Mouse (Mus musculus): Measurements from ENCODE around the gene Stk16.

DNA sequence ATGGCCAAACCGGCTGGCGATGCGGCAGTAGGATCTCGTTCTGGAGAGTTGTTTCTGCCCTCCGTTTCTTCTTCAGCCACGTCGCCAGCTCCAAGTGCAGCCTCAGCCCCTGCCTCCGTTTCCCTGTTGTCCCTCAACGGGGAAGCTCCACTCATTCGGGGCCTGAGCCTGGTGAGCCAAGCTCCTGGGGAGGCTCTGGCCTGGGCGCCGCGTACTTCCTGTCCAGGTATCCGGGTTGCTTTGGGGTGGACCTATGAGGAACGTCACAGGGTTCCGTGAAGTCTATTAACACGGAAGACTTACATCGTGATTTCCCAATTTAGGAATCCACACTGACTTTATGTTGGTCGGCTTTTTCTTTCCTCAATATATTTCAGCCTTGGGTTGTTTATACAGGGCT is 18.2 kb upstream of the Stk16 start:
- no peak for TF ChIP-seq TAL1 (IDR thresholded peaks at IDR 0.05; ENCODE audit: low read length)
- no peak for TF ChIP-seq GATA1 (IDR thresholded peaks at IDR 0.05; ENCODE audit: low read length)
